24 mouse cellular contexts compared by ENCODE assay signal in the genomic region with DNA sequence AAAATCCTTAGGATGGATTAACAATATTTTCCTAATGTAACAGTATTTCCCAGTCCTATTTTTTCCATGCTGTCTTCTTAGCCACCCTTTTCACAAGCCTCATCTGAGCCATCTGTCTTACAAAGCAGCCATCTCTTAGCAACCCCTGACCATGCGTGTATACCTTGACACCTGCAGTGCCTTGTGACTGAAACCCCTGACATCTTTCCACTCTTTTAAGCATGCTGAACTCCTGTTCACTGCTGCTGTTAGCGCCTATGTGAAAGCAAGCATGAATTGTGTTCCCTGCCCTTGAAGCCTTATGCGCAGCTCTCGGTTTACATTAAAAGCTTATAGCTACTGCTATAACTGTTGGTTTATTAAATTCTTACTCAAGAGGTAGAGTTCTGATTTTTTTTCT.
"Had no signal": no experiment of that assay in that cellular context is flagged by ENCODE, and none has a peak within 500 bp of the region (broad histone marks: within the 10 kb centered on the region; RNA-seq: fewer than 3 reads in every experiment).

No protein-coding gene starts in this region.

- DNase-seq: forebrain, postnatal 0 days; gastrocnemius, postnatal 10 days; gastrocnemius, postnatal 25 days; heart, adult 18-20 months; heart, postnatal 10 days; heart, postnatal 4 days; kidney, adult 18-20 months; kidney, adult 8-10 months; kidney, postnatal 10 days; kidney, postnatal 25 days; kidney, postnatal 4 days; layer of hippocampus, postnatal 36 days; left cerebral cortex, postnatal 4 days had no signal

- H3K36me3 ChIP-seq: heart, embryonic 12.5 days; limb, embryonic 15.5 days; liver, embryonic 12.5 days had no signal

- H3K27ac ChIP-seq: hindbrain, embryonic 12.5 days; hindbrain, embryonic 14.5 days; intestine, embryonic 15.5 days; limb, embryonic 13.5 days; limb, embryonic 15.5 days; liver, embryonic 12.5 days had no signal

- H3K27me3 ChIP-seq: heart, embryonic 12.5 days; hindbrain, embryonic 12.5 days; intestine, embryonic 15.5 days; limb, embryonic 13.5 days; limb, embryonic 15.5 days had no signal

- H3K4me1 ChIP-seq: limb, embryonic 13.5 days had no signal

- H3K4me3 ChIP-seq: heart, embryonic 10.5 days; heart, embryonic 12.5 days; hindbrain, embryonic 12.5 days; intestine, embryonic 15.5 days; layer of hippocampus, adult 2 months; limb, embryonic 13.5 days; limb, embryonic 15.5 days; liver, embryonic 12.5 days had no signal

- H3K9me3 ChIP-seq: heart, embryonic 10.5 days; heart, embryonic 12.5 days; hindbrain, embryonic 12.5 days; intestine, embryonic 15.5 days; limb, embryonic 13.5 days; limb, embryonic 15.5 days; liver, embryonic 12.5 days had no signal

- ATAC-seq: forebrain, postnatal 0 days; inflammation-experienced regulatory T-cells, adult 6 months; intestine, embryonic 15.5 days; intestine, postnatal 0 days; liver, embryonic 12.5 days had no signal

- H3K9ac ChIP-seq: forebrain, postnatal 0 days; heart, embryonic 12.5 days; hindbrain, embryonic 12.5 days; hindbrain, embryonic 14.5 days; intestine, embryonic 15.5 days; limb, embryonic 13.5 days; limb, embryonic 15.5 days; liver, embryonic 12.5 days had no signal

- H3K4me2 ChIP-seq: heart, embryonic 12.5 days; hindbrain, embryonic 12.5 days; hindbrain, embryonic 14.5 days; intestine, embryonic 15.5 days; limb, embryonic 13.5 days; limb, embryonic 15.5 days; liver, embryonic 12.5 days had no signal
